Mouse (Mus musculus): Measurements from ENCODE around the gene Ptpra. TPM values are rescaled to one million over a fixed set of nuclear protein-coding genes. Genes with fewer than 3 reads are reported as not detected.
A peak's percentile ranks its signal among the peaks of the same experiment; 100 is the strongest.

Gene Ptpra
- polyA plus RNA-seq, 1 experiment = 31.9 TPM

- H3K36me3 ChIP-seq (ENCODE audit: control insufficient read depth, insufficient read depth, low read length) = peaks cover 56% of the 10 kb centered on the region
- DNase-seq (ENCODE audit: low read depth in 1 of 2, low spot score in 2 of 2) = no peak
- no peaks in the 10 kb centered on the region for H3K27me3 ChIP-seq (ENCODE audit: control insufficient read depth, insufficient read depth, low read length)
- H3K4me3 ChIP-seq (ENCODE audit: extremely low read depth, insufficient read depth, insufficient read length) = no peak overlapping the region
- no peak overlapping the region for H3K27ac ChIP-seq (ENCODE audit: insufficient read depth, low read length)
- no peaks in the 10 kb centered on the region for H3K4me1 ChIP-seq (ENCODE audit: control insufficient read depth, insufficient read depth, insufficient read length)
- TF ChIP-seq POLR2A (IDR thresholded peaks at IDR 0.05; ENCODE audit: low read depth, low read length) (no peak), CTCF (IDR thresholded peaks at IDR 0.05; ENCODE audit: extremely low read depth, insufficient read depth, insufficient read length, insufficient replicate concordance) (no peak)
- 88% methylated on average over 10 of the region's 10 CpGs for WGBS
Measured at GRCm38 (mm10) chr2:130442162-130442561, 7.9 kb upstream of the Ptpra start.

GRCm38 (mm10) chr2:130448449-130448848 lies 1.6 kb upstream of the Ptpra start:
- Histone ChIP-seq H3K4me1 (ENCODE audit: control insufficient read depth, insufficient read depth, insufficient read length) (no peaks in the 10 kb centered on the region; the same call in 1 of the 2 replicates), H3K27ac (ENCODE audit: insufficient read depth, low read length) (no peak overlapping the region), H3K4me3 (ENCODE audit: extremely low read depth, insufficient read depth, insufficient read length) (no peak overlapping the region), H3K36me3 (ENCODE audit: control insufficient read depth, insufficient read depth, low read length) (peaks cover 6% of the 10 kb centered on the region), H3K27me3 (ENCODE audit: control insufficient read depth, insufficient read depth, low read length) (no peaks in the 10 kb centered on the region)
- DNase-seq (ENCODE audit: low read depth in 1 of 2, low spot score in 2 of 2) = no peak
- TF ChIP-seq CTCF (IDR thresholded peaks at IDR 0.05; ENCODE audit: extremely low read depth, insufficient read depth, insufficient read length, insufficient replicate concordance) = no peak

GRCm38 (mm10) chr2:130449021-130449793 lies 871 bp upstream of the Ptpra start:
- Histone ChIP-seq H3K27me3 (ENCODE audit: control insufficient read depth, insufficient read depth, low read length) (no peaks in the 10 kb centered on the region), H3K4me1 (ENCODE audit: control insufficient read depth, insufficient read depth, insufficient read length) (no peaks in the 10 kb centered on the region; the same call in 1 of the 2 replicates), H3K4me3 (ENCODE audit: extremely low read depth, insufficient read depth, insufficient read length) (peak overlapping the region; percentile 95), H3K27ac (ENCODE audit: insufficient read depth, low read length) (no peak overlapping the region), H3K36me3 (ENCODE audit: control insufficient read depth, insufficient read depth, low read length) (peaks cover 2% of the 10 kb centered on the region; the same call in 1 of the 2 replicates)
- DNase-seq (ENCODE audit: low read depth in 1 of 2, low spot score in 2 of 2) = peak in 1 of 2 experiments; percentile 10
- no peak for TF ChIP-seq POLR2A (IDR thresholded peaks at IDR 0.05; ENCODE audit: low read depth, low read length)
- no peak for TF ChIP-seq CTCF (IDR thresholded peaks at IDR 0.05; ENCODE audit: extremely low read depth, insufficient read depth, insufficient read length, insufficient replicate concordance)
- WGBS = 10% methylated on average over 17 of the region's 17 CpGs

GRCm38 (mm10) chr2:130450434-130450796 lies 337 bp downstream of the Ptpra start:
- peak in 1 of 2 experiments; percentile 58 for DNase-seq (ENCODE audit: low read depth in 1 of 2, low spot score in 2 of 2)
- Histone ChIP-seq H3K4me3 (ENCODE audit: extremely low read depth, insufficient read depth, insufficient read length) (peak overlapping the region; percentile 95), H3K36me3 (ENCODE audit: control insufficient read depth, insufficient read depth, low read length) (no peaks in the 10 kb centered on the region), H3K4me1 (ENCODE audit: control insufficient read depth, insufficient read depth, insufficient read length) (no peaks in the 10 kb centered on the region; the same call in 1 of the 2 replicates), H3K27ac (ENCODE audit: insufficient read depth, low read length) (peak overlapping the region; percentile 94), H3K27me3 (ENCODE audit: control insufficient read depth, insufficient read depth, low read length) (no peaks in the 10 kb centered on the region)
- whole genome bisulfite sequencing = 1% methylated on average over 43 of the region's 47 CpGs
- TF ChIP-seq POLR2A (IDR thresholded peaks at IDR 0.05; ENCODE audit: low read depth, low read length) = no peak
- no peak for TF ChIP-seq CTCF (IDR thresholded peaks at IDR 0.05; ENCODE audit: extremely low read depth, insufficient read depth, insufficient read length, insufficient replicate concordance)

- H3K36me3 ChIP-seq (ENCODE audit: control insufficient read depth, insufficient read depth, low read length) = no peaks in the 10 kb centered on the region
- H3K4me3 ChIP-seq (ENCODE audit: extremely low read depth, insufficient read depth, insufficient read length) = peak overlapping the region; percentile 21; the same call in 1 of the 2 replicates
- H3K27me3 ChIP-seq (ENCODE audit: control insufficient read depth, insufficient read depth, low read length) = no peaks in the 10 kb centered on the region
- H3K4me1 ChIP-seq (ENCODE audit: control insufficient read depth, insufficient read depth, insufficient read length) = no peaks in the 10 kb centered on the region; the same call in 1 of the 2 replicates
- no peak overlapping the region for H3K27ac ChIP-seq (ENCODE audit: insufficient read depth, low read length)
- TF ChIP-seq CTCF (IDR thresholded peaks at IDR 0.05; ENCODE audit: extremely low read depth, insufficient read depth, insufficient read length, insufficient replicate concordance) (no peak), POLR2A (IDR thresholded peaks at IDR 0.05; ENCODE audit: low read depth, low read length) (no peak)
- WGBS = 71% methylated on average over 14 of the region's 14 CpGs
- no peak for DNase-seq (ENCODE audit: low read depth in 1 of 2, low spot score in 2 of 2)
Measured at GRCm38 (mm10) chr2:130451086-130451726, 1.1 kb downstream of the Ptpra start.

- no peak overlapping the region for H3K27ac ChIP-seq (ENCODE audit: insufficient read depth, low read length)
- H3K27me3 ChIP-seq (ENCODE audit: control insufficient read depth, insufficient read depth, low read length) = no peaks in the 10 kb centered on the region
- DNase-seq (ENCODE audit: low read depth in 1 of 2, low spot score in 2 of 2) = no peak
- TF ChIP-seq CTCF (IDR thresholded peaks at IDR 0.05; ENCODE audit: extremely low read depth, insufficient read depth, insufficient read length, insufficient replicate concordance) = no peak
- TF ChIP-seq POLR2A (IDR thresholded peaks at IDR 0.05; ENCODE audit: low read depth, low read length) = no peak
- 64% methylated on average over 3 of the region's 3 CpGs for WGBS
- no peaks in the 10 kb centered on the region; the same call in 1 of the 2 replicates for H3K4me1 ChIP-seq (ENCODE audit: control insufficient read depth, insufficient read depth, insufficient read length)
- H3K4me3 ChIP-seq (ENCODE audit: extremely low read depth, insufficient read depth, insufficient read length) = no peak overlapping the region
- no peaks in the 10 kb centered on the region for H3K36me3 ChIP-seq (ENCODE audit: control insufficient read depth, insufficient read depth, low read length)
Measured at GRCm38 (mm10) chr2:130451727-130452090, 1.6 kb downstream of the Ptpra start.

- H3K4me1 ChIP-seq (ENCODE audit: control insufficient read depth, insufficient read depth, insufficient read length) = no peaks in the 10 kb centered on the region; the same call in 1 of the 2 replicates
- TF ChIP-seq POLR2A (IDR thresholded peaks at IDR 0.05; ENCODE audit: low read depth, low read length) (no peak), CTCF (IDR thresholded peaks at IDR 0.05; ENCODE audit: extremely low read depth, insufficient read depth, insufficient read length, insufficient replicate concordance) (no peak)
- WGBS = 96% methylated on average over 2 of the region's 2 CpGs
- H3K36me3 ChIP-seq (ENCODE audit: control insufficient read depth, insufficient read depth, low read length) = no peaks in the 10 kb centered on the region
- no peak overlapping the region for H3K27ac ChIP-seq (ENCODE audit: insufficient read depth, low read length)
- DNase-seq (ENCODE audit: low read depth in 1 of 2, low spot score in 2 of 2) = no peak
- no peaks in the 10 kb centered on the region for H3K27me3 ChIP-seq (ENCODE audit: control insufficient read depth, insufficient read depth, low read length)
- no peak overlapping the region for H3K4me3 ChIP-seq (ENCODE audit: extremely low read depth, insufficient read depth, insufficient read length)
Measured at GRCm38 (mm10) chr2:130452266-130452665, 2.2 kb downstream of the Ptpra start.

Measured in spleen, adult 2 months (tissue).